Mouse (Mus musculus) kidney, postnatal 4 days (tissue): ENCODE results near the gene Flot2.
A peak's percentile ranks its signal among the peaks of the same experiment; 100 is the strongest.

Experiments used
- DNase-seq, 2 experiments: peaks; one replicate each; pipeline ENCODE4 v3.0.0; 2021; ENCODE audit warnings: mixed read lengths in 2 of 2

Gene Flot2

GRCm38 (mm10) chr11:78062563-78062962, 24.8 kb downstream of the Flot2 start:
- DNase-seq = no peak

- no peak for DNase-seq
Measured at GRCm38 (mm10) chr11:78065906-78066305, 28.2 kb downstream of the Flot2 start.

GRCm38 (mm10) chr11:78066641-78067040, 28.9 kb downstream of the Flot2 start:
- no peak for DNase-seq

GRCm38 (mm10) chr11:78067566-78067965, 29.8 kb downstream of the Flot2 start:
- DNase-seq = no peak

- DNase-seq = no peak
Measured at GRCm38 (mm10) chr11:78069130-78069529, 31.4 kb downstream of the Flot2 start.

GRCm38 (mm10) chr11:78069646-78070045, 31.9 kb downstream of the Flot2 start:
- no peak for DNase-seq

GRCm38 (mm10) chr11:78071938-78072337, 34.2 kb downstream of the Flot2 start:
- no peak for DNase-seq

GRCm38 (mm10) chr11:78072425-78073130, 34.8 kb downstream of the Flot2 start:
- DNase-seq = no peak

- DNase-seq = no peak
Measured at GRCm38 (mm10) chr11:78073577-78074276, 36.0 kb downstream of the Flot2 start.

GRCm38 (mm10) chr11:78074277-78074652, 36.5 kb downstream of the Flot2 start:
- no peak for DNase-seq

GRCm38 (mm10) chr11:78074666-78075065, 36.9 kb downstream of the Flot2 start:
- DNase-seq = no peak

GRCm38 (mm10) chr11:78079961-78080921, 42.5 kb downstream of the Flot2 start, which contains the start of gene Eral1:
Eral1 (minus strand) TSS chr11:78080383.
- peak; percentile 89 to 92 for DNase-seq

- DNase-seq = no peak
Measured at GRCm38 (mm10) chr11:78083595-78083994, 45.9 kb downstream of the Flot2 start.

GRCm38 (mm10) chr11:78086925-78087479, 49.3 kb downstream of the Flot2 start:
- no peak for DNase-seq

GRCm38 (mm10) chr11:78087756-78088281, 50.1 kb downstream of the Flot2 start:
- DNase-seq = no peak

- DNase-seq = no peak
Measured at GRCm38 (mm10) chr11:78094137-78094503, 56.4 kb downstream of the Flot2 start.

- DNase-seq = peak; percentile 94 to 96
Measured at GRCm38 (mm10) chr11:78094504-78095143, 56.9 kb downstream of the Flot2 start, which contains the start of gene Fam222b. Fam222b (plus strand) TSS chr11:78094660.

- DNase-seq = no peak
Measured at GRCm38 (mm10) chr11:78095144-78095516, 57.4 kb downstream of the Flot2 start.

- no peak for DNase-seq
Measured at GRCm38 (mm10) chr11:78097077-78097476, 59.3 kb downstream of the Flot2 start.

GRCm38 (mm10) chr11:78100746-78101145, 63.0 kb downstream of the Flot2 start:
- DNase-seq = no peak

GRCm38 (mm10) chr11:78102142-78102541, 64.4 kb downstream of the Flot2 start:
- no peak for DNase-seq
